Mouse (Mus musculus) stomach, embryonic 14.5 days (tissue): ENCODE data around the gene Erbb4. TPM values are rescaled to one million over a fixed set of nuclear protein-coding genes. Genes with fewer than 3 reads are reported as not detected.

Experiments used
- ATAC-seq: fragments of 200-750 bp; cut with Nextera tagmentation; 2 replicates; pipeline ENCODE4 v1.8.0; 2017; ENCODE audit warnings: low read depth, moderate TSS enrichment; ENCODE audit not compliant: insufficient number of reproducible peaks, insufficient read depth, low FRiP score
- H3K27ac ChIP-seq: fragments of 300-500 bp; sonication (generic); 2 replicates; pipeline ENCODE4 v1.5.1; 2014; ENCODE audit warnings: mild to moderate bottlenecking, low read length, moderate library complexity, mixed read lengths
- H3K27me3 ChIP-seq: fragments of 300-500 bp; sonication (generic); 2 replicates; pipeline ENCODE4 v1.6.1; 2014; ENCODE audit warnings: low read length, control low read depth, mixed read lengths; ENCODE audit not compliant: control insufficient read depth, insufficient read depth
- H3K36me3 ChIP-seq: fragments of 300-500 bp; sonication (generic); 2 replicates; pipeline ENCODE4 v1.6.1; 2014; ENCODE audit warnings: mild to moderate bottlenecking, control low read depth, low read length, moderate library complexity, mixed read lengths; ENCODE audit not compliant: control insufficient read depth, insufficient read depth
- H3K4me1 ChIP-seq: fragments of 300-500 bp; sonication (generic); 2 replicates; pipeline ENCODE4 v1.6.1; 2014; ENCODE audit warnings: low read length, control low read depth, mixed read lengths; ENCODE audit not compliant: control insufficient read depth, insufficient read depth
- H3K4me2 ChIP-seq: fragments of 300-500 bp; sonication (generic); replicated peaks from 2 replicates; pipeline ENCODE4 v1.6.1; 2014; ENCODE audit warnings: low read depth, low read length, control low read depth
- H3K4me3 ChIP-seq: fragments of 300-500 bp; sonication (generic); 2 replicates; pipeline ENCODE4 v1.5.1; 2014; ENCODE audit warnings: low read depth, low read length, control low read depth
- H3K9ac ChIP-seq: fragments of 300-500 bp; sonication (generic); replicated peaks from 2 replicates; pipeline ENCODE4 v1.6.1; 2014; ENCODE audit warnings: low read depth, mild to moderate bottlenecking, control low read depth, low read length, moderate library complexity, mixed read lengths
- H3K9me3 ChIP-seq: fragments of 300-500 bp; sonication (generic); 2 replicates; pipeline ENCODE4 v1.6.1; 2016; ENCODE audit warnings: low read depth, low read length, control low read depth; ENCODE audit not compliant: control insufficient read depth
- WGBS: fragments of 180-500 bp; shearing (Covaris S2); extraction: QIAGEN DNeasy Blood & Tissue Kit; methylation state at CpG from one replicate; pipeline ENCODE4 v1.1.7; 2014; 5-methylcytosine and 5-hydroxymethylcytosine counted together
- polyA plus RNA-seq: library from polyadenylated mRNA; unstranded; fragments of >200 nt; fragmentation: Nextera tagmentation; extraction: Ambion mirVana; gene quantifications from 2 replicates; pipeline ENCODE4 v1.2.1, GENCODE M21; 2014

Gene Erbb4
- polyA plus RNA-seq, 1 experiment from 2014 or later: 0.58 TPM

DNA sequence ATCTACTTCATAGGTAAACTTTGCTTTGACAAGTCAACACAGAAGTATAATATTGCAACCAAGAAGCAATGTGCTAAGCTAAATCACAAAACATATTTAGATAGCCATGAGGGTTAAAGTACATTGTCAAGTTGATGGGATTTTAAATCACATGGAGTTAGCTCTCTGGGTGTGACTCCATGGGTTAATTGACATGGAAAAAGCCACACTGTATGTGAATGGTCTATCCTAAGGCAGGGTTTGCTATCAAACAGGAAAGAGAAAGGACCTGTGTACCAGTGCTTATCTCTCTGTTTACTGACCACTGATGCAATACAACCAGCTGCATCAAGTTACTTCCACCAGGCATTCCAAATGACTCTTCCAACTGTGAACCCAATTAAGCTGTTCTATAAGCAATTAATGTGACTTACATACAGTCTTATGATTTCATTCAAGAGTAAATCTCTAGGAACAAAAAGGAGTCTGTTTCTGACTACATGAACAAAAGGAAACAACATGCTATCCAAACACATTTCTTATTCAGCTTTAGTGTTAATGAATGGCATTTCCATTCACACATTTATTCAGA is 641.4 kb downstream of the Erbb4 start:
- H3K27ac ChIP-seq: no peak overlapping the region
- no peaks in the 10 kb centered on the region for H3K36me3 ChIP-seq
- no peak overlapping the region for H3K4me2 ChIP-seq
- no peak overlapping the region for H3K4me3 ChIP-seq
- H3K9me3 ChIP-seq: no peaks in the 10 kb centered on the region
- peak; percentile 87 for ATAC-seq
- H3K9ac ChIP-seq: no peak overlapping the region
- no peaks in the 10 kb centered on the region for H3K27me3 ChIP-seq
- no peaks in the 10 kb centered on the region for H3K4me1 ChIP-seq

DNA sequence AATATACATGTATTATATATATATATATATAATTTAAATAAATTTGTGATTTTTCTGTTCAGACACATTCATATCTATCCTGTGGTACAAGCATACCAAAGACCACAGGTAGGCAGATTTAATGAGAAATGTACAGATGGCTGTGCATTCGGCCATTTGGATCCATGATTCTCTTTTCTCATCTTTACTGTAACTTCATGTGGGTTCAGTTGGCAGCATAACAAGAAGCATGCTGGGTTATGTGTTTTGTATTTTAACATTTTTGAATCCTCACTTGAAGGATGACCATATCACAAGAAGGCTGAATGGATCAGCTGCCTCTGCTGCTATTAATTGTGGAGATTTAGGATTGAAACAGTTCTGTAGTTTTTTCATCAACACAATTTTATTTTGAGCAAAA is 656.6 kb downstream of the Erbb4 start:
- H3K36me3 ChIP-seq: no peaks in the 10 kb centered on the region
- 95% methylated on average over 1 of the region's 1 CpGs for WGBS

DNA sequence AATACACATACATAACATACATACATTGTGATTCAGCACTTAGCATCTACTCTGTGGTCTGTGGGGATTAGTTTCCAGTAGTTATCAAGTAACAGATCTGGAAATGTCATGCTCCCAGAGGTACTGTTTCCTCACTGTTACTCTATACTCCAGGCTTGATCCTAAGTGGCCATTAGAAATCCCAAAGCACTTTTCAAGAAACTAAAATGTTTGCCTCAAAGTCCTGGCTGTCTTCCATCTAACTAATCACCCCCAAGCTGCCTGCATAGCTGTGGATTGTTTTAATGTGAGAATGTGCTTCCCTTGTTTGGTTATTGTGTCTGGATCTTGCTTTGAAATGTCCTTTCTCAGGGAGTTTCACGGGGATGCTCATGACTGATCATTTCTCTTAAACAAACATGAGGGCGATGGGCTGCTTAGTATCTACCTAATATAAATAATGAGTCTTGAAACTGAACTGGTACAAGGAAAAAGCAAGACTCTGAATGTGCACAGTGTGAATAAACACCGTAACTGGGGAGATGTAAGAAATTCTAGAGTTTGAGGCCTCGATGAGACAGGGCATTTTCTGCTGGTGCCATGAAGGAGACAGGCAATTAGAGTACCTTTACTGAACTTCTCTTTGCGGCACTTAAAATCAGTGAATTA is 683.4 kb downstream of the Erbb4 start:
- H3K36me3 ChIP-seq: no peaks in the 10 kb centered on the region
- ATAC-seq: peak; percentile 42; the same call in 1 of the 2 replicates
- H3K4me1 ChIP-seq: 0 out of 2 replicates have a peak, but pooled peaks cover 4% of the 10 kb centered on the region
- WGBS: 28% methylated on average over 5 of the region's 5 CpGs
- no peak overlapping the region for H3K27ac ChIP-seq
- H3K27me3 ChIP-seq: no peaks in the 10 kb centered on the region
- H3K9ac ChIP-seq: no peak overlapping the region
- H3K9me3 ChIP-seq: no peaks in the 10 kb centered on the region
- no peak overlapping the region for H3K4me2 ChIP-seq
- H3K4me3 ChIP-seq: no peak overlapping the region

More for the DNA sequence above, 656.6 kb downstream of the Erbb4 start:
- no peak for ATAC-seq
- no peak overlapping the region for H3K9ac ChIP-seq
- H3K4me3 ChIP-seq: no peak overlapping the region
- H3K4me1 ChIP-seq: no peaks in the 10 kb centered on the region
- no peaks in the 10 kb centered on the region for H3K27me3 ChIP-seq
- no peak overlapping the region for H3K27ac ChIP-seq
- no peaks in the 10 kb centered on the region for H3K9me3 ChIP-seq
- H3K4me2 ChIP-seq: no peak overlapping the region

DNA sequence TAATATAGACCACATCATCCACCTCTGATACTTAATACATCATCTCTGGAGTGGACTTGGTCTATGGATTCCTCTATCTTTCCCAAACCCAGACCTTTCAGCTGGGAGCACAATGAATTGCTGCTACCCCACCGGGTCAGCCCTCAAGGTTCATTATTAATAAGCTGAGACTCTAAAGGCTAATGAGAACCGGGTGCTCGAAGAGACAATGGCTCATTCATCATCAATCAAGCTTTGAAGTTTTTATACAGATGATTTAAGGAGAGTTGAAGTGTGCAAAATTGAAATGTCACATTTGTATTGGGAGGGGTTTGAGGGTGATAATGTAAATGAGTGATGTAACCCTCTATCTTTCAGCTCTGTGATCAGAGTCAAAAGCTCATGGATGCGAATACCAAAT is 706.7 kb downstream of the Erbb4 start:
- ATAC-seq: no peak
- Histone ChIP-seq H3K36me3 (no peaks in the 10 kb centered on the region), H3K4me2 (no peak overlapping the region), H3K9me3 (no peaks in the 10 kb centered on the region), H3K4me1 (no peaks in the 10 kb centered on the region), H3K27me3 (no peaks in the 10 kb centered on the region), H3K4me3 (no peak overlapping the region), H3K9ac (no peak overlapping the region), H3K27ac (no peak overlapping the region)
- 45% methylated on average over 4 of the region's 4 CpGs for WGBS

DNA sequence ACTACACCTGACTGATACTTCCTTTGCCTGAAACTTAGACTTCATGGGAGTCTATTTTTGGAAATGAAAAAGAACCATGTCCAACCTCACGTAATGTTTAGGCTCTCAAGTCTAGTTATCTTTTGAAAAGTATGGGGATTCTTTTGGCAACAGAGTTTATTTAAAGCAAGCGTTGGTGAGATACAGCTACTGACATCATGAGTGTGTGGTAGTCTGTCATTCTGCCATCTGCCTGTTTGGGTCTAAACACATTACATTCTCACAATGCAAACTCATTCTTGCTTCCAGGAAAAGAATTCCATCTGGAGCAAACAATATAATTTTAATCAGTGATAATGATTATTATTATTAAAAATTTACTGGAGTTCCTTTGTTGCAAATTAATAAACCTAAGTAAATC is 736.3 kb downstream of the Erbb4 start:
- WGBS: 58% methylated on average over 2 of the region's 2 CpGs
- Histone ChIP-seq H3K27ac (no peak overlapping the region), H3K9me3 (no peaks in the 10 kb centered on the region), H3K9ac (no peak overlapping the region), H3K27me3 (no peaks in the 10 kb centered on the region), H3K4me3 (no peak overlapping the region), H3K4me1 (no peaks in the 10 kb centered on the region), H3K4me2 (no peak overlapping the region), H3K36me3 (no peaks in the 10 kb centered on the region)
- no peak for ATAC-seq

DNA sequence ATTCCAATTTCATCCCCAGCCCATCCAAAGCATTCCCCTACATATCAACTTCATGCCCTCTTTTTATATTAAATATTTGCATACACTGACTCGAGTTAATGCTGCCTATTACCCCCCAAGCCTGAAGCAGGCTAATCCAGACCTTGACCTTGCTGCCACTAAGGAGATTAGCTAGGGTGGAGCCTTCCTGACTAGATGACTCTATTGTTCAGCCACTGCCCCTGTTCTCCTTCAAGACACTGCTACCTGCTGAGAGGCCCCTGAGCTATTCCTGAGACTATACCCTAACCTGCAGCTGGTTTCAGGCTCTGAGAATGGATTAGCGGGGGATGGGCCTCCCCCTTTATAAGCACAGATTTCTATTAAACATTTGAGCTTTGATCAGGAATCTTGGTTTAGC is 774.1 kb downstream of the Erbb4 start:
- no peak for ATAC-seq
- no peaks in the 10 kb centered on the region for H3K27me3 ChIP-seq
- no peak overlapping the region for H3K9ac ChIP-seq
- no peak overlapping the region for H3K27ac ChIP-seq
- no peaks in the 10 kb centered on the region for H3K4me1 ChIP-seq
- 55% methylated on average over 2 of the region's 2 CpGs for WGBS
- H3K36me3 ChIP-seq: no peaks in the 10 kb centered on the region
- H3K4me2 ChIP-seq: no peak overlapping the region
- no peak overlapping the region for H3K4me3 ChIP-seq
- no peaks in the 10 kb centered on the region for H3K9me3 ChIP-seq

DNA sequence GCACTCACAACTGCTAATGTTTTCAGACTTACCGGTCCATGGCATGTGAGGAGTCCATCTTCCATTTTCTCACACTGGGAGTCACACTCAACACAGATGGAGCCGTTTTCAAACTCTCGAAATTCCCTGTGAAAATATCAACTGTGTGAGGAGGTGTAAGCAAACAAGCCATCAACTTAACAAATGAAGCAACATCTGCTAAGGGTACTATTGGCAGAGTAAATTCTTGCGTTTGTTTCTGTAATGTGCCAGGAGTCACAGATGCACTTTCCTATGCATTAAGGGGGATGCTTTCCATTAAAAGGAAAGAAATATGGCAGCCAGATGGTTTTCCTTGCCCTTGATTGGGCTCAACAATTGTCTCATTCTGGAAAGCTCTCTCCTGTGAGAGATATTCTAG is 802.0 kb downstream of the Erbb4 start:
- H3K4me3 ChIP-seq: no peak overlapping the region
- H3K27ac ChIP-seq: no peak overlapping the region
- 53% methylated on average over 4 of the region's 4 CpGs for WGBS
- no peaks in the 10 kb centered on the region for H3K9me3 ChIP-seq
- no peak for ATAC-seq
- H3K27me3 ChIP-seq: no peaks in the 10 kb centered on the region
- no peak overlapping the region for H3K4me2 ChIP-seq
- no peaks in the 10 kb centered on the region for H3K4me1 ChIP-seq
- no peaks in the 10 kb centered on the region for H3K36me3 ChIP-seq
- no peak overlapping the region for H3K9ac ChIP-seq

DNA sequence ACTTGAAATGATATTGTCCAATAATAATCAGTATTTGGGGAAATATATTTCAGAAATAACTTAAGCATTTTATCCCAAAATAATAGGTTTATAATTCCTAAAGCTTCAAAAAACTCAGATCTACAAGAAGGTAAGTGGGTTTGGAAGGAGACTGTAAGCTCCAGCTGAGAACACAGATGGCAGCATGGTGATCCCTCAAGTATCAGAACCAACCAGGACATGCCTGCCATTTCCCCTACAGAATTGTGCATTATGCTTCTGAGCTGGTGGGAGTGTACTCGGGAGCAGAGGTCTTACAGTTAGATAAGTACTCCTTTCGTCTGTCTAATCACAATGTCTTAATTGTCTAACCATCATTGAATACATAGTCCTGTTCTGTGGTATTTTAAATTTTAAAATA is 823.4 kb downstream of the Erbb4 start:
- no peak for ATAC-seq
- H3K9me3 ChIP-seq: no peaks in the 10 kb centered on the region
- no peak overlapping the region for H3K9ac ChIP-seq
- H3K4me3 ChIP-seq: no peak overlapping the region
- no peak overlapping the region for H3K4me2 ChIP-seq
- H3K27me3 ChIP-seq: no peaks in the 10 kb centered on the region
- H3K27ac ChIP-seq: no peak overlapping the region
- no peaks in the 10 kb centered on the region for H3K36me3 ChIP-seq
- WGBS: 64% methylated on average over 2 of the region's 2 CpGs
- H3K4me1 ChIP-seq: no peaks in the 10 kb centered on the region

DNA sequence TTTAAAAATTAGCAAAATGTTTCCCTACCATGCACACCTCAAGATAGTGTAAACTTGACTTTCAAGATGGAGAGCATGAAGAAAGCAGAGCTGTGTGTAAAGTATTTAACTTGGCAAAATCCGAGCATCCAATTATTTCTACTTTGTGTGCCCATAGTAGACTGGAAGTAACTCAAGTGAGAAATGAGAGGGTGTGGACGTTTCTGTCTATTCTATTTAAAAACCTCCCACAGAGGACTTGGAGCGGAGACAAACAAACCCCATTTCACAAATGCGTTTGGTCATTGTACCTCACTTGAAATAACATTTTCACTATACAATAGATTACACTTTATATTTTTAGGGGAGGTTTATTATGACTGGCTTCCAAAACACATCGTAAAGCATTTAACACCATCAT is 832.0 kb downstream of the Erbb4 start:
- 69% methylated on average over 5 of the region's 5 CpGs for WGBS
- H3K9me3 ChIP-seq: no peaks in the 10 kb centered on the region
- no peaks in the 10 kb centered on the region for H3K27me3 ChIP-seq
- H3K4me2 ChIP-seq: no peak overlapping the region
- H3K36me3 ChIP-seq: no peaks in the 10 kb centered on the region
- ATAC-seq: no peak
- H3K4me3 ChIP-seq: no peak overlapping the region
- no peak overlapping the region for H3K27ac ChIP-seq
- H3K4me1 ChIP-seq: no peaks in the 10 kb centered on the region
- H3K9ac ChIP-seq: no peak overlapping the region
